Mouse (Mus musculus) heart, postnatal 0 days (tissue): Measurements from ENCODE around the gene Cfl1. TPM values are rescaled to one million over a fixed set of nuclear protein-coding genes. Genes with fewer than 3 reads are reported as not detected.
"Not testable (repeated sequence)": the region's sequence is repeated elsewhere in the genome, so short reads cannot be mapped to it uniquely, and the experiment has no call there.

Source experiments
- ATAC-seq: fragments of 200-750 bp; cut with Nextera tagmentation; 2 replicates; pipeline ENCODE4 v1.8.0; 2017; ENCODE audit warnings: low read depth, moderate number of reproducible peaks, moderate library complexity; ENCODE audit not compliant: insufficient read depth
- DNase-seq: peaks from one replicate; pipeline ENCODE4 v3.0.0-alpha.2; 2016; ENCODE audit warnings: low spot score
- H3K27ac ChIP-seq: fragments of 300-500 bp; sonication (generic); 2 replicates; pipeline ENCODE4 v1.5.1; 2014; ENCODE audit warnings: low read depth, mild to moderate bottlenecking
- H3K27me3 ChIP-seq: fragments of 300-500 bp; sonication (generic); 2 replicates; pipeline ENCODE4 v1.6.1; 2014; ENCODE audit warnings: low read length, mixed read lengths; ENCODE audit not compliant: control insufficient read depth, insufficient read depth
- H3K36me3 ChIP-seq: fragments of 300-500 bp; sonication (generic); replicated peaks from 2 replicates; pipeline ENCODE4 v1.6.1; 2014; ENCODE audit warnings: low read length, mixed read lengths; ENCODE audit not compliant: control insufficient read depth, insufficient read depth
- H3K4me1 ChIP-seq: fragments of 300-500 bp; sonication (generic); 2 replicates; pipeline ENCODE4 v1.6.1; 2014; ENCODE audit warnings: antibody characterized with exemption; ENCODE audit not compliant: control insufficient read depth, insufficient read depth
- H3K4me2 ChIP-seq: fragments of 300-500 bp; sonication (generic); 2 replicates; pipeline ENCODE4 v1.6.1; 2014; ENCODE audit warnings: low read depth, mild to moderate bottlenecking, low read length, moderate library complexity
- H3K4me3 ChIP-seq: fragments of 300-500 bp; sonication (generic); 2 replicates; pipeline ENCODE4 v1.5.1; 2014; ENCODE audit warnings: low read depth, low read length
- H3K9ac ChIP-seq: fragments of 300-500 bp; sonication (generic); replicated peaks from 2 replicates; pipeline ENCODE4 v1.6.1; 2014; ENCODE audit warnings: low read depth, low read length, mixed read lengths
- H3K9me3 ChIP-seq: fragments of 300-500 bp; sonication (generic); replicated peaks from 2 replicates; pipeline ENCODE4 v1.6.1; 2016; ENCODE audit warnings: low read length; ENCODE audit not compliant: control insufficient read depth
- CTCF ChIP-seq: IDR thresholded peaks from 2 replicates; pipeline ENCODE4 v1.5.1; 2016; ENCODE audit warnings: antibody characterized with exemption, control low read depth, low read depth
- EP300 ChIP-seq: IDR thresholded peaks from 2 replicates; pipeline ENCODE4 v1.6.1; 2016; ENCODE audit warnings: antibody characterized with exemption, low read depth
- WGBS: fragments of 180-500 bp; shearing (Covaris S2); extraction: QIAGEN DNeasy Blood & Tissue Kit; methylation state at CpG from one replicate; pipeline ENCODE4 v1.1.7; 2014; 5-methylcytosine and 5-hydroxymethylcytosine counted together
- polyA plus RNA-seq: library from polyadenylated mRNA; unstranded; fragments of >200 nt; fragmentation: Nextera tagmentation; extraction: Ambion mirVana; gene quantifications from 2 replicates; pipeline ENCODE4 v1.2.1, GENCODE M21; 2015
- total RNA-seq: library from RNA; depleted of rRNA; stranded (reverse); fragments of >200 nt; gene quantifications from 2 replicates; pipeline ENCODE4 v1.2.3, GENCODE M21; 2014; ENCODE audit warnings: low replicate concordance

Gene Cfl1
- total and polyA plus RNA-seq, 2 experiments from 2014 or later, result 448 to 963 TPM

DNA sequence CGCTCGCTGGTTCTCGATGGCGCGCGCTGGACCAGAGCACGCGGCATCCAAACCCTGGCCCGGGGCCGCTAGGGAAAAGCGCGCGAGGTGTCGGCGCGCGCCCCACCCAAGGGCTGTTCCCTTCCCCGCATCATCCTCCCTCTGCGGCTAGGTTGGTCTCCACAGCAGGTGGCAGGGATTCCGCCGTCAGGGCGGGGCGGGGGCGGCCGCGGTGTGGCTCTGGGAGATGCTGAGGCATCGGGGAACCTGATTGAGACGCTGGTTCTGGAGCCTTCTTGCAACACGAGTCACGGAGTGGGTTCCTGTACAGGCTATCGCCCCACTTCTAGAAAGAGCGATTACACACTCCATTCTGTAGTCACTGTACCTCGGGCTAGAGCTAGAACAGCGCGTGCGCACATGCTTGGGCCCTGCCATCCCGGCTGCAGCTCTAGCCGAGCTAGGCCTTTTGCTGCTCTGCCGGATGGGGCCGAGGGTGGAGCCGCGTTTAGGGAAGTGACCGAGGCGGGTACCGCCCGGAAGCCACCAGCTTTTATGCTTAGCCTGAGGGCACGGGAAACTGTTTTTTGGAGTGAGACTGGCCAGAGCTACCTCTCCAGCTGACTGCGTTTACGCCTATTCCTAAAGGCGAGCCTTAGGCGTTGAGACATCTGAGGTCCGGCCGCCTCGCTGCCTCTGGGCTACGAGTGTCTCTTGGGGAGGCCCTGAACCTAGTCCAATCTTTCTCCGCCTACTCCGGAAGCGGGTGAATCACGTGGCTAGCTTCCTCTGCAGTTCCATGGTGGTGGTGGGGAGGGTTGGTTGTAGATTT, 848 bp downstream of the Cfl1 start:
- H3K9me3 ChIP-seq, result no peaks in the 10 kb centered on the region
- ATAC-seq, result peak; percentile 13
- no peaks in the 10 kb centered on the region for H3K27me3 ChIP-seq
- under 1% methylated on average over 57 of the region's 59 CpGs for WGBS
- DNase-seq, result peak; percentile 86
- peak; percentile 90 for TF ChIP-seq EP300
- no peak for TF ChIP-seq CTCF
- peak overlapping the region; percentile 77 for H3K4me2 ChIP-seq
- H3K36me3 ChIP-seq, result peaks cover 40% of the 10 kb centered on the region
- H3K4me3 ChIP-seq, result peak overlapping the region; percentile 98
- peak overlapping the region; percentile 100 for H3K27ac ChIP-seq
- peak overlapping the region; percentile 95 for H3K9ac ChIP-seq
- peaks cover 17% of the 10 kb centered on the region; the same call in 1 of the 2 replicates for H3K4me1 ChIP-seq

GRCm38 (mm10) chr19:5492641-5493040, 2.4 kb downstream of the Cfl1 start:
- no peak overlapping the region for H3K4me2 ChIP-seq
- peaks cover 8% of the 10 kb centered on the region; the same call in 1 of the 2 replicates for H3K4me1 ChIP-seq
- WGBS, result 54% methylated on average over 4 of the region's 4 CpGs
- no peaks in the 10 kb centered on the region for H3K27me3 ChIP-seq
- H3K9me3 ChIP-seq, result no peaks in the 10 kb centered on the region
- H3K4me3 ChIP-seq, result no peak overlapping the region
- TF ChIP-seq CTCF (no peak), EP300 (no peak)
- H3K9ac ChIP-seq, result no peak overlapping the region
- DNase-seq (no peak), ATAC-seq (no peak)
- H3K27ac ChIP-seq, result no peak overlapping the region
- H3K36me3 ChIP-seq, result peaks cover 50% of the 10 kb centered on the region

GRCm38 (mm10) chr19:5493301-5493721, 3.1 kb downstream of the Cfl1 start:
- not testable (repeated sequence) for H3K4me3 ChIP-seq, H3K27me3 ChIP-seq, H3K4me1 ChIP-seq, H3K9me3 ChIP-seq, DNase-seq, ATAC-seq, H3K27ac ChIP-seq, H3K4me2 ChIP-seq, H3K9ac ChIP-seq
- 59% methylated on average over 9 of the region's 9 CpGs for WGBS
- peaks cover 56% of the 10 kb centered on the region for H3K36me3 ChIP-seq

DNA sequence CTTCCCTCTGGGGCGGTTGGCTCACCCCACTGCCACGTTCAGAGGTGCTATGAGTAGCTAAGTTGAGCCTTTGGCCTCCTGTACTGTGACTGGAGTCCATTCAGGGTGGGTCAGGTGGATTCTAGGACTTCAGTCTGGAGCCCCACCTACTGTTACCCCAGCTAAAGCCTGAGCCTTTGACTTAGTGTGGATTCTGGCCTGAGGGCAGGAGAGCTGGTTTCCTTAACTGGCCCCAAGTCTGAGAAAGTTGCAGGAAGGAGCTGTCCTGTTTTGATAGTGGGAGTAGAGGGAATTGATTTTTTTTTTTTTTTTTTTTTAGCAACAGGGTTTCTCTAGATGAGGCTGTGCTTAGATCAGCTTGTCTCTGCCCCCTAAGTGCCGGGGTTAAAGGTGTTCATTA, 4.1 kb downstream of the Cfl1 start:
- ATAC-seq, result no peak
- H3K36me3 ChIP-seq, result peaks cover 56% of the 10 kb centered on the region
- TF ChIP-seq CTCF (no peak), EP300 (no peak)

GRCm38 (mm10) chr19:5495353-5496051, 5.2 kb downstream of the Cfl1 start:
- H3K4me1 ChIP-seq, result peaks cover 5% of the 10 kb centered on the region; the same call in 1 of the 2 replicates
- H3K36me3 ChIP-seq, result peaks cover 56% of the 10 kb centered on the region
- no peak overlapping the region for H3K9ac ChIP-seq
- ATAC-seq (no peak), DNase-seq (no peak)
- 76% methylated on average over 12 of the region's 12 CpGs for WGBS
- no peaks in the 10 kb centered on the region for H3K9me3 ChIP-seq
- H3K27me3 ChIP-seq, result no peaks in the 10 kb centered on the region
- H3K4me3 ChIP-seq, result no peak overlapping the region
- TF ChIP-seq EP300 (no peak), CTCF (no peak)
- H3K27ac ChIP-seq, result no peak overlapping the region
- H3K4me2 ChIP-seq, result no peak overlapping the region

More for the DNA sequence above, 4.1 kb downstream of the Cfl1 start:
- Histone ChIP-seq H3K4me2 (no peak overlapping the region), H3K27me3 (no peaks in the 10 kb centered on the region), H3K9ac (no peak overlapping the region), H3K4me1 (peaks cover 7% of the 10 kb centered on the region; the same call in 1 of the 2 replicates), H3K4me3 (no peak overlapping the region), H3K27ac (no peak overlapping the region), H3K9me3 (no peaks in the 10 kb centered on the region)
- WGBS, result 71% methylated on average over 3 of the region's 3 CpGs
- no peak for DNase-seq
